Mouse (Mus musculus): ENCODE data around the gene Tnfaip8l1. TPM values are rescaled to one million over a fixed set of nuclear protein-coding genes. Genes with fewer than 3 reads are reported as not detected.

Tnfaip8l1 gene
- polyA plus RNA-seq, 1 experiment = 1.7 TPM

DNA sequence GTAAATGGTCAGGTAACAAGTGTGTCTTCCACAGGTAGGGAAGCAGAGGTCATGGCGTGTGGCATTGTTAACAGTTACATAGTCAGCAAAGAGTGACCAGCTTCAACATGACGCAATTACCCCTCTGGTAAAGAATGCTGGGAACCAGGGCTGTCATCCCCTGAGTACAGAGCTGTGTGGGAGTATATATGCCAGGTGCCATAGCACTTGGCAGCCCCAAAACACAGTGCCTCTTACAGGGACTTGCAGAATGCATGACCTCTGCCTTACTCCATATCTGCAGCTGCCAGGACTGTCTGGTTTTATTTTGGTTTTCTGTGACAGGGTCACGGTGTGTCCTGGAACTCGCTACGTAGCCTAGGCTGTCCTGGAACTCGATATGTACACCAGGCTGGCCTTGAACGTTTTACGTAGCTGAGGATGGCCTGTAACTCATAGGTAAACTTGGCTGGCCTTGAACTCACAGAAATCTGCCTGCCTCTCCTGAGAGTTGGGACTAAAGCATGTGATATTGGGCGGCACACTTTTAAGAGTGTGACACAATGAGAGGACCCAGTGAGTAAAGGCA, 45.8 kb downstream of the Tnfaip8l1 start:
- Histone ChIP-seq H3K4me1 (ENCODE audit: control insufficient read depth, insufficient read depth, low read length) (no peaks in the 10 kb centered on the region; the same call in 1 of the 2 replicates), H3K4me3 (replicated peaks; ENCODE audit: control insufficient read depth, low read depth, low read length) (no peak overlapping the region), H3K27ac (ENCODE audit: control insufficient read depth, insufficient read depth, low read depth, low read length, poor library complexity) (no peak overlapping the region)
- no peak for TF ChIP-seq CTCF (IDR thresholded peaks at IDR 0.05; ENCODE audit: control insufficient read depth, insufficient read depth, low read length)
- no peak for TF ChIP-seq POLR2A (IDR thresholded peaks at IDR 0.05; ENCODE audit: borderline replicate concordance, control insufficient read depth, low read depth, low read length)
- 89% methylated on average over 9 of the region's 9 CpGs for WGBS

DNA sequence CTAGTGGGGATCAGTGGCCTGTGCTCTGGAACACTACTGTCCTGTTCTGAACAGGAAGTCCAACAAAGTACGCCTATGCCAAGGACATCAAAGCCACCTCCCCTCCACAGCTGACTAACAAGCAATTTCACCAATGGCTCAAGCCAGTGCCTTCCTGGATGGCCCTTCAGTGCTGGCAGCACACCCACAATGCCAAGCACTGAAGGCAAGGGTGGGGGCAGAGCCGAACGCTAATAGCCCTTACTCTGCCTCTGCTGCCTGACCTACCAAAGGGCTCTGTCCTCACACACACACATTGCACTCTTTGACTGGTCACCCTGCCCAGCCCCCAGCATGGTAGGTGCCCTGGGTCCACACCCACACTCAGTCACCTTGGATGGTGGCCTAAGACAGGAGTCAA, 46.5 kb downstream of the Tnfaip8l1 start:
- no peak for TF ChIP-seq POLR2A (IDR thresholded peaks at IDR 0.05; ENCODE audit: borderline replicate concordance, control insufficient read depth, low read depth, low read length)
- no peak for TF ChIP-seq CTCF (IDR thresholded peaks at IDR 0.05; ENCODE audit: control insufficient read depth, insufficient read depth, low read length)
- WGBS = 93% methylated on average over 3 of the region's 3 CpGs
- Histone ChIP-seq H3K4me1 (ENCODE audit: control insufficient read depth, insufficient read depth, low read length) (no peaks in the 10 kb centered on the region; the same call in 1 of the 2 replicates), H3K27ac (ENCODE audit: control insufficient read depth, insufficient read depth, low read depth, low read length, poor library complexity) (no peak overlapping the region), H3K4me3 (replicated peaks; ENCODE audit: control insufficient read depth, low read depth, low read length) (no peak overlapping the region)

DNA sequence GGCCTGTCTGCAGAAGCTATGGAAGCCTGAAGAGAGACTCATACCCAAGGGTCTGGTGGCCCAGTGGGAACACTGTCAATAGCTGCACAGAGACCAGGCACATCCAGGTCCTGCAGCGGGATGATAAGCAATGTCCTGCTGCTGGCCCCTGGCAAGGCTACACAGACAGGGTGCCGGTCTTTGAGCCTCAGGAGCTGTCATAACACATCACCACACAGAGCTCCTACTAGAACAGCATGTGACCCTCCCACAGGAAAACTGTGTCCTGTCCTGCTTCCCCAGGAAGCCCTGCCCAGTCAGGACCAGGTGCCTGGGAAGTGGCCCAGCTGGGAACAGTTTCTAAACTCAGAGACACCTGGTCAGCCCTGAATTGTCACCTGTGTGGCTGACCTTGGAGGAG, 48.8 kb downstream of the Tnfaip8l1 start:
- Histone ChIP-seq H3K4me1 (ENCODE audit: control insufficient read depth, insufficient read depth, low read length) (no peaks in the 10 kb centered on the region; the same call in 1 of the 2 replicates), H3K27ac (ENCODE audit: control insufficient read depth, insufficient read depth, low read depth, low read length, poor library complexity) (no peak overlapping the region), H3K4me3 (replicated peaks; ENCODE audit: control insufficient read depth, low read depth, low read length) (no peak overlapping the region)
- 84% methylated on average over 2 of the region's 2 CpGs for WGBS
- no peak for TF ChIP-seq CTCF (IDR thresholded peaks at IDR 0.05; ENCODE audit: control insufficient read depth, insufficient read depth, low read length)
- no peak for TF ChIP-seq POLR2A (IDR thresholded peaks at IDR 0.05; ENCODE audit: borderline replicate concordance, control insufficient read depth, low read depth, low read length)

DNA sequence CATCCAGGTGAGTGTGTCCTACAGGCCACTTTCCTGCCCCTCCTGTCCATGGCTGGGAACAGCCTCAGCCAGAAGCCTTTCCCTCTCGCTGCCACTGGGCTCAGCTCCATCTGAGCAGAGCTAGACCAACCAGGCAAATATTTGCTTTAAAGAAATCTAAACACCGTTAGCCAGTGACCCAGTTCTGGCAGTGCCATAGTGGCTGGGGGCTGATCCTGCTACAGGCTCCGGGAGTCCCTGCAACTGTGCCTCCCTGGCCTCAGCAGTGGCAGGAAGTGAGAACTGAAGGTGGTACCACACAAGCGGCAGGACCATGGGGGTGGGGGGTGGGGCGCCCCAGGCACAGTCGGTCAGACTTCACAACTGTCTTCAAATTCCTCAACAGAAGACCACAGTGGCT, 50.4 kb downstream of the Tnfaip8l1 start:
- H3K27ac ChIP-seq (ENCODE audit: control insufficient read depth, insufficient read depth, low read depth, low read length, poor library complexity) = no peak overlapping the region
- no peak overlapping the region for H3K4me3 ChIP-seq (replicated peaks; ENCODE audit: control insufficient read depth, low read depth, low read length)
- TF ChIP-seq CTCF (IDR thresholded peaks at IDR 0.05; ENCODE audit: control insufficient read depth, insufficient read depth, low read length) (no peak), POLR2A (IDR thresholded peaks at IDR 0.05; ENCODE audit: borderline replicate concordance, control insufficient read depth, low read depth, low read length) (no peak)
- WGBS = 14% methylated on average over 6 of the region's 6 CpGs
- H3K4me1 ChIP-seq (ENCODE audit: control insufficient read depth, insufficient read depth, low read length) = no peaks in the 10 kb centered on the region; the same call in 1 of the 2 replicates

DNA sequence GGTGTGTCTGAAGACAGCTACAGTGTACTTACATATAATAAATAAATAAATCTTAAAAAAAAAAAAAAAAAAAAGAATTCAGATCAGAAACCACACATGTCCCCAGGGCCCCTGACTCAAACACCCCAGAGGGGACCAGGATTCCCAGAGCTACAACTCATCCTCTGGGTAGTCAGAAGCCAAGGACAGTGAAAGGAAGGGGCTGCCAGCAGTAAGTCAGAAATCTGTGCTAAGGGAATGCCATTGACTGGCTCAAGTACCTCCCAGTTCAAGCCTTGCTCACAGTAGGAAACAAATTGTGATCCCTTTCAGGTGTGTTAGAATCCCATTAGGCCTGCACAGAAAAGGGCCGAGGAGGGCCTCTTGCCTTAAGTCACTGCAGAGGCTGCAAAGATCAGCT, 52.0 kb downstream of the Tnfaip8l1 start:
- Histone ChIP-seq H3K27ac (ENCODE audit: control insufficient read depth, insufficient read depth, low read depth, low read length, poor library complexity) (no peak overlapping the region), H3K4me3 (replicated peaks; ENCODE audit: control insufficient read depth, low read depth, low read length) (no peak overlapping the region), H3K4me1 (ENCODE audit: control insufficient read depth, insufficient read depth, low read length) (peaks cover 2% of the 10 kb centered on the region; the same call in 1 of the 2 replicates)
- 77% methylated on average over 1 of the region's 1 CpGs for WGBS
- TF ChIP-seq CTCF (IDR thresholded peaks at IDR 0.05; ENCODE audit: control insufficient read depth, insufficient read depth, low read length) (no peak), POLR2A (IDR thresholded peaks at IDR 0.05; ENCODE audit: borderline replicate concordance, control insufficient read depth, low read depth, low read length) (no peak)

DNA sequence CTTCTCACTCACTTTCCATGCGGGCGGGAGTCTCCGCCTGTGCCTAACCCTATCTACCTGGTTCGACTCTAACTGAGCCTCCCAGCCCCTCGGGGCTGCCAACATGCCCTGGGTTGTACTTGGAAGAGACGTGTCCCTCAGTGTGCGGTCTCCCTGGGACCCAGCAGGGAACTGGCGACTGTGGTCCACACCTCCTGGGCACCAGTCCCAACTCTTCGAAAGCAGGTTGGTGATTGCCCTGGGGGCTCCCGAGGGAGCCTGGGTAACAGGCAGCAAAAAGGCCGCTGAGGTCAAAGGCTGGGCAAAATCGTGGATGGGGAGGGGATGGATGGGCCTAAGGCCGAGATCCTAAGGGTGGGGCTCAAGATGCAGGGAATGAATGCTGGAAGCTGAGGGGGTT, 55.4 kb downstream of the Tnfaip8l1 start:
- Histone ChIP-seq H3K4me3 (replicated peaks; ENCODE audit: control insufficient read depth, low read depth, low read length) (peak overlapping the region; percentile 80), H3K27ac (ENCODE audit: control insufficient read depth, insufficient read depth, low read depth, low read length, poor library complexity) (no peak overlapping the region), H3K4me1 (ENCODE audit: control insufficient read depth, insufficient read depth, low read length) (peaks cover 2% of the 10 kb centered on the region; the same call in 1 of the 2 replicates)
- TF ChIP-seq POLR2A (IDR thresholded peaks at IDR 0.05; ENCODE audit: borderline replicate concordance, control insufficient read depth, low read depth, low read length) = no peak
- no peak for TF ChIP-seq CTCF (IDR thresholded peaks at IDR 0.05; ENCODE audit: control insufficient read depth, insufficient read depth, low read length)
- 75% methylated on average over 13 of the region's 13 CpGs for WGBS

DNA sequence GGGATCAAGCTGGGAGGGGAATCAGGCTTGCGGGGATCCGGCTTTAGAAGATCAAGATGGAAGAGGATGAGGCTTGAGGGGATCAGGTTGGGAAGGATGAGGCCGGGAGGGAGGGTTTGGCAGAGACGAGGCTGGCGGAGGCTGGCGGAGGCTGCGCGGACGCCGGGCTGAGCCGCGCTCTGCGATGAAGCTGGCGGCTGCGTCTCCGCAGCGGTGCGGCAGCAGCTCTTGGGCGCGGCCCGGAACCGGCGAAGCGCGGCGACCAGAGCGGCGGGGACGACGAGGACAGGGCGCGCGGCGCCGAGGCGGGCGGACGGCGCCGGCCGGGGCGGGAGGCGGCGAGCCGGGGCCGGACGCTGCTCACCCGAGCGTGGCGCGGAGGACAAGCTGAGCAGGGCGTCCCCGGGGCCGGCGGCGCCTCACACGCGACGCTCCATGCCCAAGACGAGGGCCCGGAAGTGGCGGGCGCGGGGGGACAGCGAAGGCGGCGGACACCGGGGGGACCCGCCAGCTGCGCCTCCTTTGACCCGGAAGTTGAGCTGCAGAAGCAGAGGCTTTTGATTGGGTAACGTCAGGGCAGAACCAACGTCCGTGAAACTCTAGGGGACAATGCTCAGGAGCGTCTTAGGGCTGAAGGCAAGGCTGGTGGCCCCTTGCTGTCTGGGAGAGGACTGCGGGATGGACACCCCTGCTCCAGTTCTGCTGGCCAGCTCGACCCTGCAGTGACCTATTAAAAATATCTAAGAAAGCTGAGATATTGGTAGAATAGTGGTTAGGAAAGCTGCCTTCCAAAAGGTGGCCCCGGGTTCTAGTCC, 56.3 kb downstream of the Tnfaip8l1 start, which contains the start of gene Dpp9:
Gene Dpp9 (minus strand): TSS at position 529 of the 815 bp plus-strand sequence.
- H3K4me1 ChIP-seq (ENCODE audit: control insufficient read depth, insufficient read depth, low read length) = peaks cover 2% of the 10 kb centered on the region; the same call in 1 of the 2 replicates
- WGBS = under 1% methylated on average over 78 of the region's 78 CpGs
- peak within 1 kb of the TSS; percentile 88 for H3K27ac ChIP-seq (ENCODE audit: control insufficient read depth, insufficient read depth, low read depth, low read length, poor library complexity)
- 0 out of 2 replicates have a peak, but pooled peaks have one; percentile 12 for TF ChIP-seq CTCF (IDR thresholded peaks at IDR 0.05; ENCODE audit: control insufficient read depth, insufficient read depth, low read length)
- TF ChIP-seq POLR2A (IDR thresholded peaks at IDR 0.05; ENCODE audit: borderline replicate concordance, control insufficient read depth, low read depth, low read length) = peak; percentile 6; the same call in 1 of the 2 replicates
- peak within 1 kb of the TSS; percentile 80 for H3K4me3 ChIP-seq (replicated peaks; ENCODE audit: control insufficient read depth, low read depth, low read length)

DNA sequence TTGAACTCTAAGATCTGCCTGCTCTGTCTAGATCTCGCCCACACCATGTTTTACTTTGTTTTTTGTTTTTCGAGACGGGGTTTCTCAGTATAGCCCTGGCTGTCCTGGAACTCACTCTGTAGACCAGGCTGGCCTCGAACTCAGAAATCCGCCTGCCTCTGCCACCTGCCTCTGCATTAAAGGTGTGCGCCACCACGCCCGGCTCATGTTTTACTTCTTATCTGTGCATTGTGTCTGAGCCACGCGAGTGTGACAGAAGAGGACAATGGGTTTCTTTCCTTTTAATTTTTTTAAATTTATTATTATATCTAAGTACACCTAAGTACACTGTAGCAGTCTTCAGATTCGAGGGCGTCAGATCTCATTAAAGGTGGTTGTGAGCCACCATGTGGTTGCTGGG, 57.0 kb downstream of the Tnfaip8l1 start:
- peak overlapping the region; percentile 88; the same call in 1 of the 2 replicates for H3K27ac ChIP-seq (ENCODE audit: control insufficient read depth, insufficient read depth, low read depth, low read length, poor library complexity)
- peaks cover 2% of the 10 kb centered on the region; the same call in 1 of the 2 replicates for H3K4me1 ChIP-seq (ENCODE audit: control insufficient read depth, insufficient read depth, low read length)
- TF ChIP-seq CTCF (IDR thresholded peaks at IDR 0.05; ENCODE audit: control insufficient read depth, insufficient read depth, low read length) (no peak), POLR2A (IDR thresholded peaks at IDR 0.05; ENCODE audit: borderline replicate concordance, control insufficient read depth, low read depth, low read length) (no peak)
- peak overlapping the region; percentile 80 for H3K4me3 ChIP-seq (replicated peaks; ENCODE audit: control insufficient read depth, low read depth, low read length)
- 37% methylated on average over 12 of the region's 12 CpGs for WGBS
